Mouse (Mus musculus): ENCODE measurements at regions not wholly inside any gene's neighbourhood (a gene's known extent, or its start where the extent isn't known, plus 50 kb on each side); places are given as distances from the start of the nearest gene placed in this dataset.

DNA sequence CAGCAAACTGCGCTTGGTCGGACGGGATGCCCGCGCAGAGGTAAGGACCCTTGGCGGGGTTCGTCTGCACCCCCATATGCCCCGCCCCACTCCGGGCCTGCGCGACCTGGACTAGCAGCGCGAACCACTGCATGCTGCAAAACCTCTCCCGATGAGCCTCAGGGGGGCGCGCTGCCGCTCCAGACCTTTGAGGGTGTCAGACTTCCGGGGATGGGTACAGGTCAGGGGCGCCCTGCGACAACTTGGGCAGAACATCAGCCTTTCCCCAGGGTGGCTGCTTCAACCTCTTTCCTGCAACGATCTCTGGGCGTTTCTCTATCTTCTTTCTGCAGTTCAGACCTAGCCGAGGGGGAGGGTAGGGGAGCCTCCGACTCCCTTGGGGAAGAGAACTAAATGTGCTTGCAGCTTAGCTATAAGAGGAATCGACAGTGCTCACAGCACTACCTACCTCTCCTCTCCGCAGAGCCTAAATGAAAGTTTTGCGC lies 70.0 kb upstream of the Polg start:
- H3K79me2 ChIP-seq (ENCODE audit: control insufficient read depth, insufficient read depth, low read length, poor library complexity): no peaks in the 10 kb centered on the region
- no peaks in the 10 kb centered on the region for H3K4me1 ChIP-seq (ENCODE audit: control insufficient read depth in 1 of 2, insufficient read depth in 2 of 2, low read length in 2 of 2)
- no peaks in the 10 kb centered on the region for H3K9me3 ChIP-seq (replicated peaks; ENCODE audit: insufficient read depth, low read length)
- H3K36me3 ChIP-seq (ENCODE audit: control insufficient read depth in 1 of 2, insufficient read depth in 2 of 2, low read length in 2 of 2): no peaks in the 10 kb centered on the region
- H3K27me3 ChIP-seq (ENCODE audit: control insufficient read depth in 1 of 2, insufficient read depth in 2 of 2, low read length in 2 of 2): peaks cover 0 to 6% of the 10 kb centered on the region in 2 experiments
- H3K27ac ChIP-seq (ENCODE audit: control insufficient read depth, low read depth, low read length): no peak overlapping the region
- no peak for DNase-seq (ENCODE audit: low read depth, low spot score)
- no peak for TF ChIP-seq UBTF (IDR thresholded peaks at IDR 0.05; ENCODE audit: borderline replicate concordance, insufficient read depth, low read depth, low read length)
- TF ChIP-seq POLR2AphosphoS5 (IDR thresholded peaks at IDR 0.05; ENCODE audit: borderline replicate concordance, low read depth, low read length): no peak
- TF ChIP-seq TAL1 (IDR thresholded peaks at IDR 0.05; ENCODE audit: low read length): no peak
- no peak for TF ChIP-seq ZC3H11A (IDR thresholded peaks at IDR 0.05; ENCODE audit: low read depth, low read length)
- no peak for TF ChIP-seq RCOR1 (IDR thresholded peaks at IDR 0.05; ENCODE audit: low read depth, low read length)
- no peak for TF ChIP-seq ZMIZ1 (IDR thresholded peaks at IDR 0.05; ENCODE audit: low read depth, low read length)
- no peak for TF ChIP-seq CHD1 (IDR thresholded peaks at IDR 0.05; ENCODE audit: low read depth, low read length)
- TF ChIP-seq HCFC1 (IDR thresholded peaks at IDR 0.05; ENCODE audit: low read depth, low read length): no peak
- TF ChIP-seq MAX (IDR thresholded peaks at IDR 0.05; ENCODE audit: low read length): no peak
- H3K9ac ChIP-seq (ENCODE audit: control insufficient read depth, low read depth, low read length, poor library complexity, severe bottlenecking): no peak overlapping the region
- no peak overlapping the region for H3K4me3 ChIP-seq (ENCODE audit: control insufficient read depth in 1 of 2, insufficient read depth in 1 of 2, low read depth in 2 of 2, low read length in 2 of 2)

- Histone ChIP-seq H3K79me2 (ENCODE audit: control insufficient read depth, insufficient read depth, low read length, poor library complexity) (no peaks in the 10 kb centered on the region), H3K36me3 (ENCODE audit: control insufficient read depth in 1 of 2, insufficient read depth in 2 of 2, low read length in 2 of 2) (no peaks in the 10 kb centered on the region), H3K4me1 (ENCODE audit: control insufficient read depth in 1 of 2, insufficient read depth in 2 of 2, low read length in 2 of 2) (no peaks in the 10 kb centered on the region), H3K9ac (ENCODE audit: control insufficient read depth, low read depth, low read length, poor library complexity, severe bottlenecking) (no peak overlapping the region), H3K4me3 (ENCODE audit: control insufficient read depth in 1 of 2, insufficient read depth in 1 of 2, low read depth in 2 of 2, low read length in 2 of 2) (no peak overlapping the region), H3K27me3 (ENCODE audit: control insufficient read depth in 1 of 2, insufficient read depth in 2 of 2, low read length in 2 of 2) (peaks cover 4 to 8% of the 10 kb centered on the region in 2 experiments), H3K27ac (ENCODE audit: control insufficient read depth, low read depth, low read length) (no peak overlapping the region), H3K9me3 (replicated peaks; ENCODE audit: insufficient read depth, low read length) (no peaks in the 10 kb centered on the region)
- no peak for TF ChIP-seq USF1 (IDR thresholded peaks at IDR 0.05; ENCODE audit: low read depth, low read length)
- no peak for TF ChIP-seq MAX (IDR thresholded peaks at IDR 0.05; ENCODE audit: low read length)
- TF ChIP-seq MYB (IDR thresholded peaks at IDR 0.05; ENCODE audit: low read depth, low read length): no peak
- TF ChIP-seq SMC3 (IDR thresholded peaks at IDR 0.05; ENCODE audit: low read depth, low read length): no peak
- no peak for TF ChIP-seq SIN3A (IDR thresholded peaks at IDR 0.05; ENCODE audit: low read length)
- no peak for TF ChIP-seq CHD2 (IDR thresholded peaks at IDR 0.05; ENCODE audit: low read length)
- TF ChIP-seq MAZ (IDR thresholded peaks at IDR 0.05; ENCODE audit: low read depth, low read length): no peak
- no peak for TF ChIP-seq GABPA (IDR thresholded peaks at IDR 0.05; ENCODE audit: low read depth, low read length)
- TF ChIP-seq TCF12 (IDR thresholded peaks at IDR 0.05; ENCODE audit: low read depth, low read length): no peak
- no peak for TF ChIP-seq NRF1 (IDR thresholded peaks at IDR 0.05; ENCODE audit: insufficient read depth, low read depth, low read length, poor library complexity, severe bottlenecking)
- no peak for TF ChIP-seq POLR2AphosphoS2 (IDR thresholded peaks at IDR 0.05; ENCODE audit: low read length)
- TF ChIP-seq UBTF (IDR thresholded peaks at IDR 0.05; ENCODE audit: borderline replicate concordance, insufficient read depth, low read depth, low read length): no peak
- no peak for TF ChIP-seq ZNF384 (IDR thresholded peaks at IDR 0.05; ENCODE audit: low read depth, low read length)
- no peak for DNase-seq (ENCODE audit: low read depth, low spot score)
Measured at GRCm38 (mm10) chr7:79535251-79536111, 69.3 kb upstream of the Polg start.

All from MEL (cell line).